Mouse (Mus musculus) liver, embryonic 12.5 days (tissue): ENCODE results near the gene Ptpdc1. TPM values are rescaled to one million over a fixed set of nuclear protein-coding genes. Genes with fewer than 3 reads are reported as not detected.

Source experiments
- ATAC-seq: fragments of 200-750 bp; cut with Nextera tagmentation; 2 replicates; pipeline ENCODE4 v1.8.0; 2017; ENCODE audit warnings: moderate number of reproducible peaks, mild to moderate bottlenecking, moderate library complexity
- H3K27ac ChIP-seq: fragments of 300-500 bp; sonication (generic); 2 replicates; pipeline ENCODE4 v1.5.1; 2016; ENCODE audit warnings: mild to moderate bottlenecking
- H3K27me3 ChIP-seq: fragments of 300-500 bp; sonication (generic); replicated peaks from 2 replicates; pipeline ENCODE4 v1.6.1; 2016; ENCODE audit warnings: mild to moderate bottlenecking, moderate library complexity
- H3K36me3 ChIP-seq: fragments of 300-500 bp; sonication (generic); 2 replicates; pipeline ENCODE4 v1.6.1; 2016; ENCODE audit warnings: mild to moderate bottlenecking, moderate library complexity
- H3K4me1 ChIP-seq: fragments of 300-500 bp; sonication (generic); 2 replicates; pipeline ENCODE4 v1.6.1; 2016
- H3K4me2 ChIP-seq: fragments of 300-500 bp; sonication (generic); 2 replicates; pipeline ENCODE4 v1.6.1; 2016; ENCODE audit warnings: mild to moderate bottlenecking, moderate library complexity
- H3K4me3 ChIP-seq: fragments of 300-500 bp; sonication (generic); 2 replicates; pipeline ENCODE4 v1.5.1; 2016; ENCODE audit warnings: mild to moderate bottlenecking, moderate library complexity
- H3K9ac ChIP-seq: fragments of 300-500 bp; sonication (generic); 2 replicates; pipeline ENCODE4 v1.6.1; 2016; ENCODE audit warnings: mild to moderate bottlenecking, moderate library complexity
- H3K9me3 ChIP-seq: fragments of 300-500 bp; sonication (generic); replicated peaks from 2 replicates; pipeline ENCODE4 v1.6.1; 2016; ENCODE audit warnings: mild to moderate bottlenecking, moderate library complexity
- WGBS: fragments of 180-500 bp; shearing (Covaris S2); methylation state at CpG from one replicate; pipeline ENCODE4 v1.1.7; 2016; ENCODE audit not compliant: insufficient replicate concordance; 5-methylcytosine and 5-hydroxymethylcytosine counted together
- microRNA counts: library from miRNA; unstranded; fragments of <30 nt; microRNA quantifications from one replicate; lab custom pipeline; 2017
- microRNA-seq: library from miRNA; unstranded; fragments of <30 nt; microRNA quantifications from one replicate; pipeline ENCODE4, GENCODE M21; 2017
- polyA plus RNA-seq: library from polyadenylated mRNA; unstranded; fragments of >200 nt; fragmentation: Nextera tagmentation; extraction: Ambion mirVana; gene quantifications from 2 replicates; pipeline ENCODE4 v1.2.1, GENCODE M21; 2016

Gene Ptpdc1
- polyA plus RNA-seq, 1 experiment from 2014 or later = 1.2 TPM

DNA sequence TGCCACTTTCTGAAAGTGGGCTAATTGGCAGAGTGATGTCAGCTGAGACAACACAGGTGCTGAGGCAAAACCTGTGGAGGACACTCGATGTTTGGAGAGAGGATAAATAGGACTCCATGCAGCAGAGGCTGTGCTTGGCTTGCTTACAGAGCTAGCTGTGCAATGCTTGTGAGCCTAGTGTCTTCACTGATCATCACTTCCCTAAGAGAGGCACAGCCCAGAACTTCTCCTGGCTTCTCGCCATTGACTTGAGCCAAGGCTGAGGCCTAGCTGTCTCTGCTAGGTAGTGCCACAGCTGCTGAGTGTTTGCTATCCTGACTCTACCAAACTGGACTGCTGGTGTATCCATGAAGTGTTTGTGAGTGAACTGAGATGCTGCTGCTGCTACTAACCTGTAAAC is 94.8 kb downstream of the Ptpdc1 start:
- no peak for ATAC-seq
- H3K4me2 ChIP-seq = no peak overlapping the region
- H3K9ac ChIP-seq = no peak overlapping the region
- peaks cover 2% of the 10 kb centered on the region; the same call in 1 of the 2 replicates for H3K4me1 ChIP-seq
- no peak overlapping the region for H3K27ac ChIP-seq
- H3K4me3 ChIP-seq = no peak overlapping the region
- H3K36me3 ChIP-seq = peaks cover 15% of the 10 kb centered on the region
- H3K9me3 ChIP-seq = no peaks in the 10 kb centered on the region
- no peaks in the 10 kb centered on the region for H3K27me3 ChIP-seq
- WGBS = 63% methylated on average over 2 of the region's 2 CpGs

DNA sequence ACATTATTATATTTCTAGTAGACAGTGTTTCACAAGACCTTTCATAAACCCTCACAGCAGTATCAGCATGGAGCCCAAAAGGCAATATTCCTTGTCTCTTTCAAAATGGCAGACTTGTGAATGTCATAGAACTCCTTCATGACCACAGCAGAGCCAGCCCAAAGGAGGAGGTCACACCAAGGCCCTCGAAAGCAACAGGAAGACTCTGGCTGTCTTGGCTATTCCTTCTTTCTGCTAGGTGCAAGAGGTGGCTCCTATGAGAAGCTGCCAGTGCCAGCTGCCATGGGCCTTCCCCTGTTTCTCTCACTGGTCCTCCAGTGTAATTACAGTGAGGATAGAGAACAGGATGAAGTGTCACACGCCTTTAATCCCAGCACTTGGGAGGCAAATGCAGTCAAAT is 96.4 kb downstream of the Ptpdc1 start:
- no peak overlapping the region for H3K27ac ChIP-seq
- no peaks in the 10 kb centered on the region; the same call in 1 of the 2 replicates for H3K27me3 ChIP-seq
- H3K9me3 ChIP-seq = no peaks in the 10 kb centered on the region
- peaks cover 2% of the 10 kb centered on the region; the same call in 1 of the 2 replicates for H3K4me1 ChIP-seq
- no peak overlapping the region for H3K4me3 ChIP-seq
- peaks cover under 1% of the 10 kb centered on the region; the same call in 1 of the 2 replicates for H3K36me3 ChIP-seq
- no peak overlapping the region for H3K9ac ChIP-seq
- WGBS = 22% methylated on average over 2 of the region's 2 CpGs
- no peak overlapping the region for H3K4me2 ChIP-seq
- ATAC-seq = no peak

DNA sequence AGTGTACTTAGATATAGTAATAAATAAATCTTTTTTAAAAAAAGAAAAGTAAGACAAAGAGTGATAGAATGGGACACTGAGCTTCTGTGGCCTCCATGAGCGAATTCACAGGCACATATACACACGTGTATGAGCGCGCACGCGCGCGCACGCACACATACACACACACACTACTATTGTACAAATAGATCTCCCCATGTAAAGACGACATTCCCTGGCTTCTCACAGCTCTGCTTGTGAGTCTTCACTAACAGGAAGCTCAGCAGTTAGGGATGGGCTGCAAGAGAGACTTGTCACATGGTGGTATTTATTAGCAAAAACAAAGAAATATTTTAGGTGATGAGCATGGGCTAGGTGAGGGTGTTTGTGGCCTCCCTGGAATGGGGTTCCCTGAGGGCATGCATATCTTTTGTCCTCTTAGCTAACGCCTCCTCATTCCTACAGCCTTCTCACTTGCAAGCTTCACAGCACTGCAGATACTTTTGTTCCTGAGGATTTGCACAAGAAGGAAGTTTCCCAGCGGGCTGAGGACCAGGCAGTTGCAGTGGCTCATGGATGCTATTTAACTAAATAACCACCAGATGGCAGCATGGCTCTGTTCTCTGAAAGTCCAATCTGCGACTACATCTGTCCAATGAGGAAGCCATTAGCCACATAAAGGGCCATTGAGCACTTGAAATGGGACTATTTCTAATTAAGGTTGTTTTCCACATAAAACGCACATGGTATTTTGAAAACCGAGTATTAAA is 97.2 kb downstream of the Ptpdc1 start:
- Histone ChIP-seq H3K27me3 (no peaks in the 10 kb centered on the region; the same call in 1 of the 2 replicates), H3K4me2 (no peak overlapping the region), H3K4me1 (peaks cover 2% of the 10 kb centered on the region; the same call in 1 of the 2 replicates), H3K4me3 (no peak overlapping the region), H3K9me3 (no peaks in the 10 kb centered on the region), H3K36me3 (no peaks in the 10 kb centered on the region), H3K9ac (no peak overlapping the region), H3K27ac (no peak overlapping the region)
- ATAC-seq = no peak
- 46% methylated on average over 15 of the region's 15 CpGs for WGBS

MicroRNA genes within 50 kb of the gene (microRNA counts, 519-probe panel; counts per million panel counts)
- 582 counts per million, percentile 70 among the panel's probes with 10 or more counts for microRNA mmu-let-7a (lab: Ali Mortazavi, UCI)
- microRNA mmu-let-7d (lab: Ali Mortazavi, UCI) = 6,840 counts per million, percentile 95 among the panel's probes with 10 or more counts
- microRNA mmu-let-7f (lab: Ali Mortazavi, UCI) = 4,887 counts per million, percentile 85 among the panel's probes with 10 or more counts

Small RNA genes within 50 kb of the gene (microRNA-seq; reads per million reads assigned to microRNA genes)
- not detected for gene Gm24111
- 99.5 reads per million, percentile 47 among the genes with 10 or more reads in this experiment for gene Mirlet7a-1
- gene Mirlet7d = 3,276 reads per million, percentile 85 among the genes with 10 or more reads in this experiment
- not detected for gene Mirlet7f-1

Other genes starting within 250 kb of the Ptpdc1 start
- gene Zfp169, start 112.2 kb downstream of the Ptpdc1 start, polyA plus RNA-seq = 1.6 and 2.5 TPM in 2 replicates
- gene A830005F24Rik, start 112.1 kb downstream of the Ptpdc1 start, polyA plus RNA-seq = 0.32 and 0.35 TPM in 2 replicates
- 7.2 and 7.8 TPM in 2 replicates for gene Barx1, start 37.3 kb upstream of the Ptpdc1 start, polyA plus RNA-seq
- gene Phf2, start 245.5 kb upstream of the Ptpdc1 start, polyA plus RNA-seq = 2.9 and 3.1 TPM in 2 replicates